Mouse (Mus musculus): Measurements from ENCODE around the gene Trim16.

Gene Trim16

GRCm38 (mm10) chr11:62820059-62820541 lies at the start of gene Trim16:
Trim16 (plus strand) TSS chr11:62820231.
- in situ Hi-C loops (cut with MboI, MseI) = loop anchor here (5.0 kb wide), 1 partner anchor 68 kb away; the partner anchor contains the start of gene Gm10428

- in situ Hi-C loops (cut with MboI, MseI) = no loop called here
These were observed 43.5 kb upstream of the Trim16 start for GRCm38 (mm10) chr11:62776510-62776909.

- in situ Hi-C loops (cut with MboI, MseI) = no loop called here
These were observed 31.0 kb upstream of the Trim16 start, which contains the start of gene Zfp286 for GRCm38 (mm10) chr11:62788935-62789616. Zfp286 (minus strand) TSS chr11:62789462.

DNA sequence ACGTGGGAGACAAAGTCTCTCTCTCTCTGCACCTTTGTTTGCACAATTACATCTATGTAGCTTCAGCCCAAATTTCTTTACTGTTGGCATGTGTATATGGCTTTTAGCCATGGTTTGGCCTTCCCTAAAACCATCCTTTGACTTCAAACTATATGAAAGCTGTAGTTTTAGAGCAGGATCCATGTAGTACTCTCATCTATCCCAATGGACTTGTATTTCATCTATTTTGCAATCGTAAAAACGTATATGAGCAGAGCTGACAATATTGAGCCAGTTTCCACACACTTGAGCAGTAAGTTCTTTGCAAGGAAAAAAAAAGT lies 30.5 kb upstream of the Trim16 start:
- in situ Hi-C loops (cut with MboI, MseI) = no loop called here

DNA sequence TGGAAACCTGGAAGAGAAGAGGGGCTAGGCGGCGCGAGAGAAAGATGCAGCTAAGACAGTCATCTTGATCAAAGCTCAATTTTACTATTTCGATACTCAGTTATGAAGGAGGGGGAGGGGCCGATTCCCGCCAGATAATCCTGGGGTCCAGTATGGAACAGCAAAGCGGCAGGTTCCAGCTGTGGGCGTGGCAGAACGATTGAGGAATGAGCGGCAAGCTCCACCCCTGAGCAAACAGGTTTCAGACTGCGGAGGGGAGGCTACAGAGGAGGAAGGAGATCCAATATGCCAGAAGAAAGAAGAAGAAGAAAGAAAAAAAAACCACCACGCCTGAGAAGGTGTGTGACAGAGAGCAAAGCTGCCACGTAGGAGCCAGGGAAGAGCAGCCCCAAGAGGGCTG lies 15.9 kb upstream of the Trim16 start:
- in situ Hi-C loops (cut with MboI, MseI) = no loop called here

DNA sequence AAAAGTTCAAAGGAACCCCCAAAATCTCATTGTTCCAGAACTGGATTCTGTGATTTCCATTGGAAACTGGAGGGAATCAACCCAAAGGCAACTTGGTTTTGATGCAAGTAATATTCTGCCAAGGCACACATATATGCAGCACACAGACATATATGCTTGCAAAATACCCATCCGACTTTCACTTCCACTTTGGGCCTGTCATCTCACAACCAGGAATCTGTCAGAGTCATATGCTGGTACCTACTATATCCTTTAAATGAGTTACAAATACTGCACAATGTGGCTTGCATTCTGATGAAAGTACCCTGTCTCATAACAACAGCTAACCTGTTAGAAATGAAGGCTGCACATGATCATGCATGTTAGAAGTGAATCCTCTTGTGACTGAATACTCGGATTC lies 12.1 kb upstream of the Trim16 start:
- in situ Hi-C loops (cut with MboI, MseI) = no loop called here

- in situ Hi-C loops (cut with MboI, MseI) = no loop called here
These were observed 10.8 kb upstream of the Trim16 start for GRCm38 (mm10) chr11:62809201-62809600.

DNA sequence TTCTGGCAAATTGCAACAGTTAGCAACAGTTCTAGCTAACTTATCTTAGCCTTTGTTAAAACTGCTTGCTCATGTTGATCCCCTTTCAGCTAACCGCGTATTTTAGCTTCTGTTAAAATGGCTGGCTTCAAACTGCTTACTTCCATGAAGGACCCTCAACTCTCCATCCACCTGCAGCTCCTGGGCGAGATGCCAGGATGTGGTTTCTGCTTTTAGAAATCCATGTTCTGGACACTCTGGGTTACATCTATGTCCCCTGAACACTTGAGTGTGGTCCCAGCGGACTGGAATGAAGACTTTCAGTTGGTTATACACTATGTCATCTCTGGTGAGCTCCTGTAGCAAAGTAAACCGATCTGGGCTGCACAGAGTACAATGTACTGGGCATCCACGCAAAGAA lies 7.8 kb upstream of the Trim16 start:
- in situ Hi-C loops (cut with MboI, MseI) = no loop called here

DNA sequence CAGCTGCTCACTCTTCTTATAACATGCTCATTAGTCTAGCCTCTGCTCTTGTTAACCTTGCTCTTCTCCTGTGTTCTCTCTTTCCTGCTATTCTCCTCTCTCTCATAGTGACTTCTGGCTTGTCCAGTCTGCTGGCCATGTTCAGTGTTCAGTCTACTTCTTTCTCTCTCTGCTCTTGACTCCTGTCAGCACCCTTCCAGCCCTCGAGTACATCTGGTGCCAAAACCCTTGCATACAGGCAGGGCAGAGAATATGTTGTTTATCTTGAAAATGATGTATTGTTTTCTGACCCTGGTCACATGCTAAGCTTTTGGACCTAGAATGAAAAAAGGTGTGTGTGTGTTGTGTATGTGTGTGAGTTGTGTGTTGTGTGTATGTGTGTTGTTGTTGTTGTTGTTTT lies 6.5 kb upstream of the Trim16 start:
- in situ Hi-C loops (cut with MboI, MseI) = no loop called here

GRCm38 (mm10) chr11:62813970-62814624 lies 5.9 kb upstream of the Trim16 start:
- in situ Hi-C loops (cut with MboI, MseI) = no loop called here

DNA sequence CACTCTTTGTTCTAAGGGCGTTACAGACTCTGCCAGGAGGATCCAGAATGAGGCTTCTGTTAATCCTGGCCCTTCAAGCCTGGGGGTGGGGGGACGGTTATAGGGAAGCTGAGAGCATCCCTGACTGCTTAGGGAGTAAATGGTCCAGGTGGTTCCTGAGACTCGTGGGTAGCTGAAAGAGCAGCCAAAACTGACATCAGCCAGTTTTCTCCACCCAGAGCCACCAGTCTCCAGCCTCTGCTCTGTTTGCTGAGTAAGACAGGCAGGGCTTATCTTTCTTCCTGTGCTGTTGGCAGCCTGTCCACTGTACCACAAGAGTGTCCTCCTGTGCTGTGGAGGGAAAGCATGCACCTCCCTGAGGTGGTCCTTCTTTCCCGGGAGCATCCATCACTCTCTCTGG lies 5.4 kb upstream of the Trim16 start:
- in situ Hi-C loops (cut with MboI, MseI) = no loop called here

GRCm38 (mm10) chr11:62815438-62815837 lies 4.6 kb upstream of the Trim16 start:
- in situ Hi-C loops (cut with MboI, MseI) = no loop called here

- in situ Hi-C loops (cut with MboI, MseI) = no loop called here
These were observed 3.4 kb upstream of the Trim16 start for GRCm38 (mm10) chr11:62816591-62816990.

- in situ Hi-C loops (cut with MboI, MseI) = no loop called here
These were observed 858 bp upstream of the Trim16 start for GRCm38 (mm10) chr11:62819059-62819686.

DNA sequence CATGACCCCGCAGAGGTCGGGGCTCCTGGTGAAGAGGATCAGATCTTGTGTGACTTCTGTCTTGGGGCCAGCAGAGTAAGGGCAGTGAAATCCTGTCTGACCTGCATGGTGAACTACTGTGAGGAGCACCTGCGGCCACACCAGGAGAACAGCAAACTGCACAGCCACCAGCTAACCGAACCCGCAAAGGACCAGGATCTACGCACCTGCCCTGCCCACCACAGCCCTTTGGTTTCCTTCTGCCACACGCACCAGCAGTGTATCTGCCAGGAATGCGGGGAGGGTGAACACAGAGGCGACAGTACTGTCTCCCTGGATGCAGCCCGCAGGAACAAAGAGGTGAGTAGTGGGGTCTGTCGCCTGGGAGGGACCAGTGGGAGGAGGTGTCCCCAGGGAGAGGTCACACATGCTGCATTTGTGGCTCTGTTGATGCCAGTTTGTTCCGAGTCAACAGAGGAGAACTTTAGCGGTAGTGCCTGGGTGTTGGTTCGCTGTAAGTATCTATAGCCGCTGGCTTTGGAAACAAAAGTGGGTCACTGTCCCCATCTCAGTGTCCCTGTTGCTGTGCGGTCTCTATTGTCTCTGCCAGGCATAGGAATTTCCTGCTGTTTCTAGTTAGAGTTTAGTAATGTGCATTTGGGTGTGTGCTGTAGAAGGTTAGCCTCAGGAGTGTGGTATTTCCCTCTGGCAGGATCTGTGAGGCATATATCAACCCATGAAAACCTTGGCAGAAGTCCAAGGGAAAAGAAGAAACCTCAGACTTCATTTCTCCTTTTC lies 818 bp downstream of the Trim16 start:
- in situ Hi-C loops (cut with MboI, MseI) = loop anchor here (5.0 kb wide), 1 partner anchor 69 kb away; the partner anchor contains the start of gene Gm10428

GRCm38 (mm10) chr11:62821893-62822292 lies 1.9 kb downstream of the Trim16 start:
- in situ Hi-C loops (cut with MboI, MseI) = loop anchor here (5.0 kb wide), 1 partner anchor 70 kb away; the partner anchor contains the start of gene Gm10428

DNA sequence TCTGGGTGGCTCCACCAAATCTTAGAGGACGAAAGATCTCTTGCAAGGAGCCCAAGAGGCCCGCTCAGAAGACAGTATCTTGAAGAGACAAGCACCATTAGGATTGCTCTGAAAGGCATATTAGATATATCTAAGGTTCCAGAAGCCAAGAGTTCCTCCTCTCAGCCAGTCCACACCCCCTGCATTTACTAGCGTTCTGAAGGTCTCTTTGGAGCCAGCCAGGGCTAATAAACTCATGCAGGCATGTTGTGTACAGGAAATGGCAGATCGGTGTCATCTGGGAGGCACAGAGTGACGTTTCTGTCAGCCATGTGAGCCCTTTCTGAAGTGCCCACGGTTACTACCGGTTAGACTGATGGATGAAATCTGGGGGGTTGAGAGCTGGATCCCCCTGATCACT lies 4.2 kb downstream of the Trim16 start:
- in situ Hi-C loops (cut with MboI, MseI) = loop anchor here (5.0 kb wide), 1 partner anchor 72 kb away; the partner anchor contains the start of gene Gm10428

- in situ Hi-C loops (cut with MboI, MseI) = no loop called here
These were observed 5.4 kb downstream of the Trim16 start for GRCm38 (mm10) chr11:62825222-62826105.

- in situ Hi-C loops (cut with MboI, MseI) = no loop called here
These were observed 6.2 kb downstream of the Trim16 start for GRCm38 (mm10) chr11:62826106-62826733.

GRCm38 (mm10) chr11:62827135-62827534 lies 7.1 kb downstream of the Trim16 start:
- in situ Hi-C loops (cut with MboI, MseI) = no loop called here

All from T-helper 1 cell (primary cell).